Mouse (Mus musculus) lung, postnatal 0 days (tissue): Measurements from ENCODE around the gene Foxp4. TPM values are rescaled to one million over a fixed set of nuclear protein-coding genes. Genes with fewer than 3 reads are reported as not detected.

ENCODE experiments used
- ATAC-seq: fragments of 200-750 bp; cut with Nextera tagmentation; 2 replicates; pipeline ENCODE4 v1.8.0; 2017; ENCODE audit warnings: moderate library complexity
- DNase-seq: peaks from one replicate; pipeline ENCODE4 v3.0.0-alpha.2; 2016; ENCODE audit warnings: low spot score
- H3K27ac ChIP-seq: fragments of 300-500 bp; sonication (generic); 2 replicates; pipeline ENCODE4 v1.5.1; 2014; ENCODE audit warnings: antibody characterized with exemption, mild to moderate bottlenecking, low read length, mixed read lengths
- H3K27me3 ChIP-seq: fragments of 300-500 bp; sonication (generic); replicated peaks from 2 replicates; pipeline ENCODE4 v1.6.1; 2014; ENCODE audit warnings: low read length, mixed read lengths; ENCODE audit not compliant: insufficient read depth
- H3K36me3 ChIP-seq: fragments of 300-500 bp; sonication (generic); 2 replicates; pipeline ENCODE4 v1.6.1; 2014; ENCODE audit warnings: low read length, mixed read lengths; ENCODE audit not compliant: insufficient read depth
- H3K4me1 ChIP-seq: fragments of 300-500 bp; sonication (generic); 2 replicates; pipeline ENCODE4 v1.6.1; 2014; ENCODE audit warnings: antibody characterized with exemption, low read depth, low read length, mixed read lengths; ENCODE audit not compliant: insufficient read depth
- H3K4me2 ChIP-seq: fragments of 300-500 bp; sonication (generic); replicated peaks from 2 replicates; pipeline ENCODE4 v1.6.1; 2014; ENCODE audit warnings: low read depth, mild to moderate bottlenecking, low read length, moderate library complexity, mixed read lengths
- H3K4me3 ChIP-seq: fragments of 300-500 bp; sonication (generic); 2 replicates; pipeline ENCODE4 v1.5.1; 2014; ENCODE audit warnings: low read depth, low read length
- H3K9ac ChIP-seq: fragments of 300-500 bp; sonication (generic); replicated peaks from 2 replicates; pipeline ENCODE4 v1.6.1; 2014; ENCODE audit warnings: low read depth, mild to moderate bottlenecking
- H3K9me3 ChIP-seq: fragments of 300-500 bp; sonication (generic); 2 replicates; pipeline ENCODE4 v1.6.1; 2016; ENCODE audit warnings: low read length, mixed read lengths
- CTCF ChIP-seq: IDR thresholded peaks from 2 replicates; pipeline ENCODE4 v1.5.1; 2016; ENCODE audit warnings: antibody characterized with exemption, mild to moderate bottlenecking
- EP300 ChIP-seq: IDR thresholded peaks from 2 replicates; pipeline ENCODE4 v1.6.1; 2016; ENCODE audit warnings: antibody characterized with exemption, mild to moderate bottlenecking, control low read depth
- WGBS: fragments of 180-500 bp; shearing (Covaris S2); extraction: QIAGEN DNeasy Blood & Tissue Kit; methylation state at CpG from one replicate; pipeline ENCODE4 v1.1.7; 2014; 5-methylcytosine and 5-hydroxymethylcytosine counted together
- polyA plus RNA-seq: library from polyadenylated mRNA; unstranded; fragments of >200 nt; fragmentation: Nextera tagmentation; extraction: Ambion mirVana; gene quantifications from 2 replicates; pipeline ENCODE4 v1.2.1, GENCODE M21; 2015

The Foxp4 gene
- polyA plus RNA-seq, 1 experiment from 2014 or later = 10.2 TPM

DNA sequence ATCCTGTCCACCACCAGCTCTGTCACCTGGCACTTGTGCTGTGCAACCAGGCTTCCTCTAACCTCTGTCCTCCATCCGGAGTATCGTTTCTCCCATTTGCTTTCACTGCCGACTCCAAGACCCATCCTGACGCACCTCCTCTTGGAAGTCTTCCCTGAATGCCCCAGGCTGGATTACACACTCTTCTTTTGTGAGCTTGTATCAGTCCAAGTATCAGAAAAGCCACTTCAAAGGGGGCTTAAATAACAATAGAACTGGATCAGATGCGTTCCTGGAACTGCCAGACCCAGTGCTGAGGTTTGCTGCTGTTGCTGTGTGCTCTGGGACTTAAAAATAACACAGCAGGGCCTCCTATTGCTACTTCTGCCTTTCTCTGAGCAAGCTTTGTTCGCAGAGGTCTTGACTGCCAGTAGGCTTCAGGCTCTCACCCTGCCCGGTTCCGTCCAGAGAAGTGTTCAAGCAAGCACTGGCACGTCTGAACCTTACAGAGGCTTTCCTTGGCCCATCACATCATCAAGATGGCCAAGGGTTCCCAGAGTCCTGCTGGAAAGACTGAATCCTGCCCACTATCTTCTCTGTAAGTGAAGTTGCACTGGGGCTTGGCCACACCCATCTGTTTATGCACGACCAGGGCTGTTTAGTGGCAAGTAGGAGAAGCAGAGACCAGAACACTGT, 13.6 kb upstream of the Foxp4 start:
- TF ChIP-seq CTCF (no peak), EP300 (no peak)
- 59% methylated on average over 10 of the region's 10 CpGs for WGBS

DNA sequence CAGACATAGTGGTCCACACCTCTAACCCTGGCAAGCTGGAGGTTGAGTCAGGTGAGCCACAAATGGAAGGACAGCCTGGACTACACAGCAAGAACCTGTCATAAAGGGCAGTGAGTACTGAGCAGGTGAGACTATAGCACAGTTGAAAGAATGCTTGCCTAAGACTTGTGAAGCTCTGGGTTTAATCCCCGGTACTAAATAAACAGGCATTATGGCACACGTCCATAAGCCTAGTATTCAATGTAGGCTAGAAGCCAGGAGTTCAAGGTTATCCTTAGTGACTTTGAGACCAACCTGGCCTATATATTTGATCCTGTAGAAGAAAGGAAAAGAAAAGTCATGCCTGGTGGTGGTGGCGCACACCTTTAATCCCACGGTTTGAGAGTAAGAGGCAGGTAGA, 12.1 kb upstream of the Foxp4 start:
- H3K9ac ChIP-seq = no peak overlapping the region
- no peak for ATAC-seq
- H3K9me3 ChIP-seq = no peaks in the 10 kb centered on the region
- TF ChIP-seq CTCF (no peak), EP300 (no peak)
- H3K4me3 ChIP-seq = no peak overlapping the region
- H3K4me2 ChIP-seq = no peak overlapping the region
- H3K27ac ChIP-seq = no peak overlapping the region
- no peaks in the 10 kb centered on the region for H3K4me1 ChIP-seq
- no peak for DNase-seq
- no peaks in the 10 kb centered on the region for H3K36me3 ChIP-seq
- no peaks in the 10 kb centered on the region for H3K27me3 ChIP-seq
- 75% methylated on average over 4 of the region's 4 CpGs for WGBS

More for the DNA sequence above, 13.6 kb upstream of the Foxp4 start:
- Histone ChIP-seq H3K36me3 (no peaks in the 10 kb centered on the region), H3K27ac (no peak overlapping the region), H3K27me3 (no peaks in the 10 kb centered on the region), H3K4me3 (no peak overlapping the region), H3K9ac (no peak overlapping the region), H3K9me3 (no peaks in the 10 kb centered on the region), H3K4me2 (no peak overlapping the region), H3K4me1 (no peaks in the 10 kb centered on the region)
- DNase-seq (no peak), ATAC-seq (no peak)

DNA sequence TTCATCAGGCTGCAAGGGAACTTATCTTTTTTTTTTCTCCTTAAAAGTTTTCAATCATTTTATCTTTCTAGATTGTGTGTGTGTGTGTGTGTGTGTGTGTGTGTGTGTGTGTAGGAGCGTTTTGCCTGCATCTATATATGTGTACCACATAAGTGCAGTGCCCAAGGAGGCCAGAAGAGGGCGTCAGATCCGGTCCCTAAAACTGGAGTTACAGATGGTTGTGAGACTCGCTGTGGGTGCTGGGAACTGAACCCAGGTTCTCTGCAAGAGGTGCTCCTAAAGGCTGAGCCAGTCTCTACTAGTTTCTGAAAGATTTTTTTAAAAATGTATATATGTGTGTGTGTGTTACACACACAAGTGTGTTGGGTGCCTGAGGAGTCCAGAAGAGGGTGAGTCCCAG, 5.0 kb upstream of the Foxp4 start:
- H3K27me3 ChIP-seq = no peaks in the 10 kb centered on the region
- H3K27ac ChIP-seq = no peak overlapping the region
- H3K36me3 ChIP-seq = no peaks in the 10 kb centered on the region
- WGBS = 91% methylated on average over 4 of the region's 4 CpGs
- H3K4me3 ChIP-seq = no peak overlapping the region
- ATAC-seq (no peak), DNase-seq (no peak)
- no peak for TF ChIP-seq CTCF
- no peak for TF ChIP-seq EP300
- no peaks in the 10 kb centered on the region for H3K9me3 ChIP-seq
- H3K4me2 ChIP-seq = no peak overlapping the region
- H3K9ac ChIP-seq = no peak overlapping the region
- peaks cover 4% of the 10 kb centered on the region; the same call in 1 of the 2 replicates for H3K4me1 ChIP-seq

DNA sequence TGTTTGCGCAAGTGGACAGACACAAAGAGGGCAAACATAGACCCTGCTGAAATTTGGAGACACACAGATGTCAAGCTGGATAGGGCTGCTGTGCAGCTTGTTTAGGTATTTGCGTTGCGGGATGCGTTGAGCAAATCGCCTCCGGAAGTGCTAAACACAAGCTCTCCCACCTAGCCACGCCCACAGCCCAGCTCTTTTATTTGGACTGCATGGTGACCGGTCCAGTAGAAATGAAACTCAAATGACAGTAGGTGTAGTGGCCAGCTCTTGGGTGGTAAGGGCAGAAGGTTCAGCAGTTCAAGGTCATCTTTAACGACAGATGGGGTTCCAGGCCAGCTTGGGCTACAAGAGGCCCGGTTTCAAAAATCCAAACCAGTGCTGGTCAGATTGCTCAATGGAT, 1.5 kb upstream of the Foxp4 start:
- TF ChIP-seq CTCF (no peak), EP300 (no peak)
- Histone ChIP-seq H3K9me3 (no peaks in the 10 kb centered on the region), H3K27me3 (no peaks in the 10 kb centered on the region), H3K4me2 (no peak overlapping the region), H3K4me3 (no peak overlapping the region), H3K4me1 (peaks cover 10% of the 10 kb centered on the region; the same call in 1 of the 2 replicates), H3K27ac (no peak overlapping the region), H3K9ac (no peak overlapping the region), H3K36me3 (no peaks in the 10 kb centered on the region)
- peak; percentile 39 for DNase-seq
- ATAC-seq = no peak
- WGBS = 26% methylated on average over 10 of the region's 10 CpGs

DNA sequence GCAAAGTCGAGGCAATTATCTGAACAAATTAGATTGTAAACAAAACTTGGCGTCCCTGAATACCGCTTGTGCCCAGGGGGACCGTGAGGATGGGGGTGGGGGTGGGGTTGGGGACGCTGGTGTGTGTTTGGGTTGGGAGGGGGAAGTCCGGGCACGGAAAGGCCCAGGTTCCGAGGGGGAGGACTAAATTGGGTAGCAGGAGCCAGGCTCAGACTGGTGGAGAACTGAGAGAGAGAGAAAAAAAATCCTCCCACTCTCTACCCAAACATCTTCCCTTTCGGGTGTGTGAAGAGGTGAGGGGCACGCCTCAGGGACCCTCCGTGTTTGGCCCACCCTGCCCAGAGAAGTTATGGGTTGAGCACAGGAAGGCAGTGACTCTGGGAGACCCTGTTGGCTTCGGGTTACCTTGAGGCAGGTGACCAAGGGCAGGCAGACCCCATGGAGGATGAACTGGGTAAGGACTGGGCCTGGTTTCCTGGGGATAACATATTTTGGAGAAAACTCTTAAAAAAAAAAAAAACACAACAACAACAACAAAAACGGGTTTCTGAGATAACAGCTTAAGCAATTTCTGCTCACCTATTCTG, 988 bp upstream of the Foxp4 start:
- Histone ChIP-seq H3K4me2 (peak overlapping the region; percentile 97), H3K9ac (peak overlapping the region; percentile 76; the same call in 1 of the 2 replicates), H3K4me3 (peak overlapping the region; percentile 89), H3K27ac (0 out of 2 replicates have a peak overlapping the region, but pooled peaks have one; percentile 94), H3K27me3 (no peaks in the 10 kb centered on the region), H3K4me1 (peaks cover 10% of the 10 kb centered on the region; the same call in 1 of the 2 replicates), H3K36me3 (no peaks in the 10 kb centered on the region), H3K9me3 (no peaks in the 10 kb centered on the region)
- ATAC-seq (no peak), DNase-seq (no peak)
- TF ChIP-seq CTCF (no peak), EP300 (no peak)
- 7% methylated on average over 13 of the region's 13 CpGs for WGBS

DNA sequence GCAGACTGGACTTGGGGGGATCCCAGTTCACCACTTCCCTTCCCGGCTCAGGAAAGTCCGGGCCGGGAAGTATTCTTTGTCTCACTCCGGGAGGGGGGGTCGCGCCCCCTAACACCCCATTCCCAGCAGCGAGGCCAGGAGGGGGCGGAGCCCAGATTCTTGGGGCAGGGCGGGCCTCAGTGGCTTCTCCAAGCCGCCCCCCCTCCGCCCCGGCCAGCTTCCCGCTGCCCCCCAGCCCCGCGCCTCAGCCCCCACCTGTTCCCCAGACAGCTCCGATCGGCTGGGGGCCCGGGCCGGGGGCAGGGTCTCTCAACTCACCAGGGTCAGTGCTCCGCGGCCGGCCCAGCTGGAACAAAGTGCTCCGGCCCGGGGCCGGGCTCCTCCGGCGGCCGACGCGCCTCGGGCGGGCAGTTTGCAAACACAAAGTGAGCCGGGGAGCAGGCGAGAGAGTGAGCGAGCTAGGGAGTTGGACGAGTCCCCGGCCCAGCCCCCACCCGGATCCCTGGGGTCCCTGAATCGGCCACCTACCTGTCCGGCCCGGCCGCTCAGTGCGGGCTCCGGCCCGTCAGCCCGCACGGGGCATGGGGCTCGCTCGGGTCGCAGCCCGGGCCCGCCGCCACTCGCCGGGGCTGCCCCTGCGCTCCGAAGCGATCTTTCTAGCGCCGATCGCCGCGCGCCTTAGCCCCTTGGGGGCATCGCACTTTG, 615 bp downstream of the Foxp4 start:
- no peaks in the 10 kb centered on the region for H3K36me3 ChIP-seq
- H3K9ac ChIP-seq = peak overlapping the region; percentile 76
- peak; percentile 47 for ATAC-seq
- H3K4me1 ChIP-seq = peaks cover 10% of the 10 kb centered on the region; the same call in 1 of the 2 replicates
- peak overlapping the region; percentile 97 for H3K4me2 ChIP-seq
- no peak for TF ChIP-seq EP300
- no peak for TF ChIP-seq CTCF
- H3K4me3 ChIP-seq = peak overlapping the region; percentile 89
- H3K9me3 ChIP-seq = no peaks in the 10 kb centered on the region
- H3K27ac ChIP-seq = peak overlapping the region; percentile 94
- H3K27me3 ChIP-seq = no peaks in the 10 kb centered on the region
- peak; percentile 72 for DNase-seq
- 1% methylated on average over 47 of the region's 65 CpGs for WGBS
